In genomic region chr3:116253077-116253531, GRCm38 (mm10) we compare ENCODE assay signal across 8 mouse cellular contexts. TPM values are rescaled to one million over a fixed set of nuclear protein-coding genes. Genes with fewer than 3 reads are reported as not detected.
A peak's percentile ranks its signal among the peaks of the same experiment; 100 is the strongest.
DNase-seq lines count a peak whose midpoint lies in the region; ATAC-seq lines count a peak whose summit lies in the region.

Gene Gpr88, minus strand, starts transcription at chr3:116253503.

- peak within 1 kb of the TSS; percentile 77 for H3K9ac ChIP-seq in hindbrain, embryonic 13.5 days

- peak within 1 kb of the TSS; percentile 63 for H3K4me3 ChIP-seq in hindbrain, embryonic 13.5 days

- DNase-seq in Muller cell, postnatal 12 days (ENCODE audit: inconsistent ontology term) = peak; percentile 58
- DNase-seq in cerebellum, postnatal 10 days = peak; percentile 90 to 95
- peak; percentile 51 to 69 for DNase-seq in frontal cortex, postnatal 25 days (ENCODE audit: low spot score in 2 of 2)
- peak; percentile 84 to 85 for DNase-seq in left cerebral cortex, adult 18-20 months (ENCODE audit: low spot score in 2 of 2)
- DNase-seq in lung, postnatal 10 days = peak; percentile 60
- DNase-seq in right cerebral cortex, adult 18-20 months = peak; percentile 88

- no peaks in the 10 kb centered on the region for H3K9me3 ChIP-seq in hindbrain, embryonic 13.5 days

- ATAC-seq in hindbrain, embryonic 13.5 days (ENCODE audit: low FRiP score) = peak; percentile 69
- no peak for ATAC-seq in monocyte, adult 5-6 weeks (replicated peaks; ENCODE audit: insufficient number of reproducible peaks, low FRiP score, low TSS enrichment, poor library complexity, severe bottlenecking)

- H3K36me3 ChIP-seq in hindbrain, embryonic 13.5 days = no peaks in the 10 kb centered on the region

- H3K4me1 ChIP-seq in hindbrain, embryonic 13.5 days (replicated peaks) = peaks cover 28% of the 10 kb centered on the region

- H3K27ac ChIP-seq in hindbrain, embryonic 13.5 days = peak within 1 kb of the TSS; percentile 77

- H3K4me2 ChIP-seq in hindbrain, embryonic 13.5 days = peak within 1 kb of the TSS; percentile 99

- 2% methylated on average over 9 of the region's 9 CpGs for WGBS in hindbrain, embryonic 13.5 days

- peaks cover 46% of the 10 kb centered on the region for H3K27me3 ChIP-seq in hindbrain, embryonic 13.5 days

RNA-seq across cellular contexts. Expression of gene Gpr88, which starts in this region (rescaled TPM):
- 3.2 and 4.5 TPM in 2 replicates for polyA plus RNA-seq in hindbrain, embryonic 13.5 days (2015; fragmentation: Nextera tagmentation; extraction: Ambion mirVana)
- 100 to 1,000 TPM in 1 of 2 experiments, 10 to 100 TPM in 1; 81.1 to 117 TPM for total RNA-seq in left cerebral cortex, adult 18-20 months (2021)
- total RNA-seq in monocyte, adult 5-6 weeks (2017) = not detected in 3 replicates

Comparison
In these comparisons a context has a peak if more than half of its experiments do, and no peak if none do; other contexts are left out.
1. RNA of gene Gpr88 (total RNA-seq): 81.1 to 117 TPM in left cerebral cortex, adult 18-20 months; not detected in monocyte, adult 5-6 weeks; every median in the first group is over 10 times any median in the second.
2. Peak in every context shown above with its lines, with median percentiles within 50 percentile points of each other: DNase-seq.